Mouse (Mus musculus) hindbrain, embryonic 11.5 days (tissue): ENCODE data around the gene Olfr370. TPM values are rescaled to one million over a fixed set of nuclear protein-coding genes. Genes with fewer than 3 reads are reported as not detected.
"Not testable (repeated sequence)": the region's sequence is repeated elsewhere in the genome, so short reads cannot be mapped to it uniquely, and the experiment has no call there.

Experiments
- ATAC-seq: fragments of 200-750 bp; cut with Nextera tagmentation; 2 replicates; pipeline ENCODE4 v1.8.0; 2017; ENCODE audit warnings: mild to moderate bottlenecking, moderate TSS enrichment, moderate library complexity; ENCODE audit not compliant: low FRiP score
- DNase-seq: peaks from one replicate; pipeline ENCODE4 v3.0.0-alpha.2; 2015; ENCODE audit warnings: low spot score
- H3K27ac ChIP-seq: fragments of 300-500 bp; sonication (generic); 2 replicates; pipeline ENCODE4 v1.5.1; 2014; ENCODE audit warnings: mild to moderate bottlenecking, low read depth, low read length
- H3K27me3 ChIP-seq: fragments of 300-500 bp; sonication (generic); 2 replicates; pipeline ENCODE4 v1.6.1; 2014; ENCODE audit warnings: mild to moderate bottlenecking, low read length, moderate library complexity, mixed read lengths; ENCODE audit not compliant: control insufficient read depth, insufficient read depth
- H3K36me3 ChIP-seq: fragments of 300-500 bp; sonication (generic); 2 replicates; pipeline ENCODE4 v1.6.1; 2014; ENCODE audit warnings: mild to moderate bottlenecking, low read length, moderate library complexity, mixed read lengths; ENCODE audit not compliant: control insufficient read depth, insufficient read depth
- H3K4me1 ChIP-seq: fragments of 300-500 bp; sonication (generic); replicated peaks from 2 replicates; pipeline ENCODE4 v1.6.1; 2014; ENCODE audit warnings: low read length, mixed read lengths; ENCODE audit not compliant: control insufficient read depth, insufficient read depth
- H3K4me2 ChIP-seq: fragments of 300-500 bp; sonication (generic); replicated peaks from 2 replicates; pipeline ENCODE4 v1.6.1; 2014; ENCODE audit warnings: mild to moderate bottlenecking, low read depth, low read length
- H3K4me3 ChIP-seq: fragments of 300-500 bp; sonication (generic); 2 replicates; pipeline ENCODE4 v1.5.1; 2014; ENCODE audit warnings: low read depth, low read length
- H3K9ac ChIP-seq: fragments of 300-500 bp; sonication (generic); 2 replicates; pipeline ENCODE4 v1.6.1; 2014; ENCODE audit warnings: low read depth, low read length
- H3K9me3 ChIP-seq: fragments of 300-500 bp; sonication (generic); 2 replicates; pipeline ENCODE4 v1.6.1; 2016; ENCODE audit warnings: low read length; ENCODE audit not compliant: control insufficient read depth
- WGBS: fragments of 180-500 bp; shearing (Covaris S2); extraction: QIAGEN DNeasy Blood & Tissue Kit; methylation state at CpG from one replicate; pipeline ENCODE4 v1.1.7; 2014; 5-methylcytosine and 5-hydroxymethylcytosine counted together
- polyA plus RNA-seq: library from polyadenylated mRNA; unstranded; fragments of >200 nt; fragmentation: Nextera tagmentation; extraction: Ambion mirVana; gene quantifications from 2 replicates; pipeline ENCODE4 v1.2.1, GENCODE M21; 2014

Gene Olfr370
- polyA plus RNA-seq, 1 experiment from 2014 or later = 0.11 TPM

GRCm38 (mm10) chr8:83566469-83567395 is 31.2 kb downstream of the Olfr370 start, which contains the start of gene Ndufb7:
Gene Ndufb7, plus strand, starts transcription at chr8:83566671.
- Histone ChIP-seq H3K4me3 (peak within 1 kb of the TSS; percentile 58), H3K9ac (peak within 1 kb of the TSS; percentile 68), H3K9me3 (no peaks in the 10 kb centered on the region), H3K4me2 (peak within 1 kb of the TSS; percentile 85), H3K36me3 (no peaks in the 10 kb centered on the region), H3K27me3 (no peaks in the 10 kb centered on the region), H3K4me1 (no peaks in the 10 kb centered on the region; the same call in 1 of the 2 replicates), H3K27ac (peak within 1 kb of the TSS; percentile 54)
- DNase-seq = peak; percentile 98
- WGBS = 2% methylated on average over 48 of the region's 48 CpGs
- peak; percentile 92 for ATAC-seq

GRCm38 (mm10) chr8:83567668-83568067 is 32.1 kb downstream of the Olfr370 start:
- WGBS = 53% methylated on average over 3 of the region's 3 CpGs
- DNase-seq = no peak
- Histone ChIP-seq H3K27ac (no peak overlapping the region), H3K9ac (peak overlapping the region; percentile 68; the same call in 1 of the 2 replicates), H3K36me3 (0 out of 2 replicates have a peak, but pooled peaks cover 2% of the 10 kb centered on the region), H3K4me2 (peak overlapping the region; percentile 85), H3K9me3 (no peaks in the 10 kb centered on the region), H3K4me1 (no peaks in the 10 kb centered on the region; the same call in 1 of the 2 replicates), H3K4me3 (peak overlapping the region; percentile 58), H3K27me3 (no peaks in the 10 kb centered on the region)
- no peak for ATAC-seq

- Histone ChIP-seq H3K9me3 (no peaks in the 10 kb centered on the region), H3K4me3 (no peak overlapping the region), H3K36me3 (0 out of 2 replicates have a peak, but pooled peaks cover 3% of the 10 kb centered on the region), H3K4me2 (no peak overlapping the region), H3K9ac (no peak overlapping the region), H3K27me3 (no peaks in the 10 kb centered on the region), H3K27ac (no peak overlapping the region), H3K4me1 (no peaks in the 10 kb centered on the region; the same call in 1 of the 2 replicates)
- WGBS = 83% methylated on average over 5 of the region's 5 CpGs
- ATAC-seq (no peak), DNase-seq (no peak)
These were observed 32.5 kb downstream of the Olfr370 start for GRCm38 (mm10) chr8:83568128-83568527.

GRCm38 (mm10) chr8:83568755-83569154 is 33.2 kb downstream of the Olfr370 start:
- H3K4me2 ChIP-seq = no peak overlapping the region
- H3K4me3 ChIP-seq = no peak overlapping the region
- H3K9ac ChIP-seq = no peak overlapping the region
- no peaks in the 10 kb centered on the region for H3K27me3 ChIP-seq
- DNase-seq = no peak
- no peaks in the 10 kb centered on the region for H3K9me3 ChIP-seq
- H3K27ac ChIP-seq = no peak overlapping the region
- H3K36me3 ChIP-seq = 0 out of 2 replicates have a peak, but pooled peaks cover 5% of the 10 kb centered on the region
- 84% methylated on average over 5 of the region's 5 CpGs for WGBS
- no peaks in the 10 kb centered on the region; the same call in 1 of the 2 replicates for H3K4me1 ChIP-seq
- no peak for ATAC-seq

GRCm38 (mm10) chr8:83569165-83569564 is 33.6 kb downstream of the Olfr370 start:
- WGBS = 82% methylated on average over 4 of the region's 4 CpGs
- Histone ChIP-seq H3K27ac (no peak overlapping the region), H3K9me3 (no peaks in the 10 kb centered on the region), H3K4me1 (no peaks in the 10 kb centered on the region; the same call in 1 of the 2 replicates), H3K4me3 (no peak overlapping the region), H3K27me3 (no peaks in the 10 kb centered on the region), H3K9ac (no peak overlapping the region), H3K4me2 (no peak overlapping the region), H3K36me3 (0 out of 2 replicates have a peak, but pooled peaks cover 5% of the 10 kb centered on the region)
- ATAC-seq (no peak), DNase-seq (no peak)

- no peaks in the 10 kb centered on the region for H3K27me3 ChIP-seq
- H3K4me1 ChIP-seq = no peaks in the 10 kb centered on the region; the same call in 1 of the 2 replicates
- no peak overlapping the region for H3K4me2 ChIP-seq
- H3K9ac ChIP-seq = no peak overlapping the region
- no peaks in the 10 kb centered on the region for H3K9me3 ChIP-seq
- DNase-seq (no peak), ATAC-seq (no peak)
- H3K27ac ChIP-seq = no peak overlapping the region
- H3K36me3 ChIP-seq = 0 out of 2 replicates have a peak, but pooled peaks cover 5% of the 10 kb centered on the region
- WGBS = 84% methylated on average over 15 of the region's 15 CpGs
- H3K4me3 ChIP-seq = no peak overlapping the region
These were observed 34.9 kb downstream of the Olfr370 start for GRCm38 (mm10) chr8:83570272-83571000.

GRCm38 (mm10) chr8:83571001-83571340 is 35.4 kb downstream of the Olfr370 start:
- WGBS = 90% methylated on average over 2 of the region's 7 CpGs
- not testable (repeated sequence) for H3K36me3 ChIP-seq, H3K9me3 ChIP-seq, DNase-seq, H3K27me3 ChIP-seq, H3K4me3 ChIP-seq, ATAC-seq, H3K4me2 ChIP-seq, H3K9ac ChIP-seq, H3K27ac ChIP-seq, H3K4me1 ChIP-seq

GRCm38 (mm10) chr8:83571791-83572190 is 36.2 kb downstream of the Olfr370 start:
- WGBS = 96% methylated on average over 10 of the region's 10 CpGs
- DNase-seq = no peak

More at GRCm38 (mm10) chr8:83571791-83572190, 36.2 kb downstream of the Olfr370 start:
- Histone ChIP-seq H3K9ac (no peak overlapping the region), H3K9me3 (no peaks in the 10 kb centered on the region), H3K27ac (no peak overlapping the region), H3K27me3 (no peaks in the 10 kb centered on the region), H3K4me2 (no peak overlapping the region), H3K36me3 (0 out of 2 replicates have a peak, but pooled peaks cover 5% of the 10 kb centered on the region), H3K4me3 (no peak overlapping the region), H3K4me1 (no peaks in the 10 kb centered on the region; the same call in 1 of the 2 replicates)
- no peak for ATAC-seq
